Mouse (Mus musculus): ENCODE data around the gene Vasn. TPM values are rescaled to one million over a fixed set of nuclear protein-coding genes. Genes with fewer than 3 reads are reported as not detected.
A peak's percentile ranks its signal among the peaks of the same experiment; 100 is the strongest.

The Vasn gene
- polyA plus RNA-seq, 1 experiment from 2014 or later, result 9.3 TPM

DNA sequence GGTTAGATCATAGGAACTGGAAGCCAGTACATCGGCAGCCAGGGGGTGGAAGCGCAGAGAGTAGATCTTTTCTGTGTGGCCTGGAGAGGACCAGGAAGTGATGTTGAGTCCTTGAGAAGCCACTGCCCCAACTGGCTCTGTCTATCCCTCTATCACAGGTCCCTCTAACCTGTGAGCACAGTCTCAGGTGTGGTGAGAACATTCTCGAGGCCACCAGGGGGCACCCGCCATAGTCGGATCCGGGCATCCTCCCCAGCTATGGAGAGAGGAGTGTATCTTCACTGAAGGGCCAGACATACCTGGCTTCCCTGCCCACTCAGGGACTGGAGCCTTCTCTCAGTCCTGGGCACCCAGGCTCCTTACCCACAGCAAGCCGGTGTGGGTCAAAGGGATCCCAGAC lies 7.7 kb upstream of the Vasn start:
- H3K27me3 ChIP-seq (replicated peaks; ENCODE audit: control insufficient read depth, insufficient read depth, low read length), result no peaks in the 10 kb centered on the region
- H3K4me1 ChIP-seq (replicated peaks; ENCODE audit: control insufficient read depth, insufficient read depth, low read length), result 0 out of 2 replicates have a peak, but pooled peaks cover 2% of the 10 kb centered on the region
- no peaks in the 10 kb centered on the region for H3K9me3 ChIP-seq (ENCODE audit: control insufficient read depth, low read length)
- H3K27ac ChIP-seq (ENCODE audit: low read depth, low read length), result no peak overlapping the region
- no peak overlapping the region for H3K9ac ChIP-seq (ENCODE audit: low read depth, low read length)
- H3K4me2 ChIP-seq, result no peak overlapping the region
- H3K4me3 ChIP-seq (ENCODE audit: low read depth, low read length), result no peak overlapping the region
- no peak for DNase-seq (ENCODE audit: low spot score)
- no peak for ATAC-seq (replicated peaks; ENCODE audit: low FRiP score)
- 50% methylated on average over 7 of the region's 7 CpGs for WGBS
- H3K36me3 ChIP-seq (ENCODE audit: control insufficient read depth, insufficient read depth, low read length), result peaks cover 2% of the 10 kb centered on the region; the same call in 1 of the 2 replicates

DNA sequence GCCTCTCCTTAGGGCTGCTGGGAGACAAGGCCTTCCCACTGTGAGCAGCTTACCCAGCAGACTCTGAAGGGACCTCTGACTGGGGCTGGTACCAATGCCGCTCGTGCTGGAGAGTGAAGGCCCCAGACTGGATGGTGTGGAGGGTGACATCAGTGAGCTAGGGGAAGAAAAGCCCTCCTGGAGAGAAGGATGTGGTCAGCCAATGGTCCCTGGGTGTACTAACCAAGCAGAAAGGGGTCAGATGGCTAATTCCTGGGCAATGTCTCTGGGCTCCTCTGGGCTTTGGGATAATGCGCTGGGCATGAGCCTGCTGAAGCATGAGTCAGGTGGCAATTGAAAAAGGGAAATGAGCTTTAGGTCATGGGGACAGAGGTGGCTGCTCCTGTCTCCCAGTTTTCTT lies 6.1 kb upstream of the Vasn start:
- 95% methylated on average over 3 of the region's 3 CpGs for WGBS
- Histone ChIP-seq H3K27me3 (replicated peaks; ENCODE audit: control insufficient read depth, insufficient read depth, low read length) (no peaks in the 10 kb centered on the region), H3K4me3 (ENCODE audit: low read depth, low read length) (no peak overlapping the region), H3K9me3 (ENCODE audit: control insufficient read depth, low read length) (no peaks in the 10 kb centered on the region), H3K9ac (ENCODE audit: low read depth, low read length) (no peak overlapping the region), H3K36me3 (ENCODE audit: control insufficient read depth, insufficient read depth, low read length) (peaks cover 2% of the 10 kb centered on the region; the same call in 1 of the 2 replicates), H3K27ac (ENCODE audit: low read depth, low read length) (no peak overlapping the region), H3K4me1 (replicated peaks; ENCODE audit: control insufficient read depth, insufficient read depth, low read length) (0 out of 2 replicates have a peak, but pooled peaks cover 4% of the 10 kb centered on the region), H3K4me2 (no peak overlapping the region)
- DNase-seq (ENCODE audit: low spot score), result no peak
- no peak for ATAC-seq (replicated peaks; ENCODE audit: low FRiP score)

DNA sequence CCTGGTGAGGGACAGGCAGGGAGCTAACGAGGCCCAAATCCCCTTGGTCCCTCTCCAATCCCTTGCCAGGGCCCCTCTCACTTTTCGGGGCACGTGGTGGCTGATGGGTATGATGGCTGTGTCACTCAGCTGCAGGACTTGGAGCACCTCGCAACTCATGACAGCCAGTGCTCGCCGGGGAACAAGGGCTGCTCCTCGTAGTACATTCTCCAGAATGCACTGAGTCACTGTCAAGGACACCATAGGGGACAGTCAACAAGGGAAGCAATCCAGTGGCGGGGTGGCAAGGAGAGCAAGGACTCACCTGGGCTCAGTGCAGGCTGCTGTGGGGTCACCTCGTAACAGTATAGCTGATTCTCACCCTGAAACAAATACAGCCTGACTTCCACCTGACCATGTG lies 5.1 kb upstream of the Vasn start:
- DNase-seq (ENCODE audit: low spot score) (no peak), ATAC-seq (replicated peaks; ENCODE audit: low FRiP score) (no peak)
- Histone ChIP-seq H3K4me1 (replicated peaks; ENCODE audit: control insufficient read depth, insufficient read depth, low read length) (peaks cover 4% of the 10 kb centered on the region; the same call in 1 of the 2 replicates), H3K27me3 (replicated peaks; ENCODE audit: control insufficient read depth, insufficient read depth, low read length) (no peaks in the 10 kb centered on the region), H3K9ac (ENCODE audit: low read depth, low read length) (no peak overlapping the region), H3K4me3 (ENCODE audit: low read depth, low read length) (no peak overlapping the region), H3K27ac (ENCODE audit: low read depth, low read length) (no peak overlapping the region), H3K4me2 (no peak overlapping the region), H3K9me3 (ENCODE audit: control insufficient read depth, low read length) (no peaks in the 10 kb centered on the region), H3K36me3 (ENCODE audit: control insufficient read depth, insufficient read depth, low read length) (peaks cover 2% of the 10 kb centered on the region; the same call in 1 of the 2 replicates)
- 80% methylated on average over 9 of the region's 9 CpGs for WGBS

DNA sequence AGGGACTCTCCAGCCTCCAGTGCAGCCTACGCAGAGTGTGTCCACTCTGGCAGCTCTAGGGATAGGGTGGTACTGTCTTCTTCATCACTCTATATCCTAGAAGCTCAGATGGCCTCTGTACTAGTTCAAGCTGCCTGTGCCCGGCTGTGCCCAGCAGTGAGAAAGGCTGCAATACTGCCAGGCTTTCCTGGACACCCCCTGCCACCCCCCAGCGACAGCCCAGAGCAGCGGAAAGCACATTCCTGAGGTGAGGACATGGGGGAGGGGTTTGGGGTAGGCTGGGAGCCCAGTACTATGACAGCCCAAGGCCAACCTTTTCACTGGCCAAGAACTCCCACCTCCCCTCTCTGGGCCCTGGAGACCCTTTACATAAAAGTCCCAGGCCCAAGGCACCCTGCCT lies 4.0 kb upstream of the Vasn start:
- peaks cover 2% of the 10 kb centered on the region; the same call in 1 of the 2 replicates for H3K36me3 ChIP-seq (ENCODE audit: control insufficient read depth, insufficient read depth, low read length)

DNA sequence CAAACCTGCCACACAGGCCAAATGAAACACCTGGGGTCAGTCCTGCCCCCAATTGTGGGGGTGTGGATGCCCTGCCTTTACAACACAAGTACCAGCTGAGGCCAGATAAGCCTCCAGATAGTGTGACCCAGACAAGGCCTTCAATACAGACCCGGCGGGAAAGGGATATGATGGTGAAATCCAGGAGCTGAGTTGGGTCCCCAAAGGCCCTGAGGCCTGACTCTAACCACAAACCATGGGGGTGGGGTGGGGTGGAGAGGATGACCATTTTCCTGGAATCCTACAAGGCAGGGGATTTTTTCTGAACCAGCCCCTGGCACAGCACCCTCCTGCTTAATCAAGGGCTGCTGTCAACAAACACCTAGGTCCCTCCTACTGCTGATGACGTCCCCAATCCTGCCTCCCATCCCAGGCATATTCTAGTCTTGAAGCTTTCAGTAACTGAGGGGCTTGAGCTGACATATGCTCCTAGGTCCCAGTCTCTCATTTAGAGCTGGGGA lies 800 bp upstream of the Vasn start:
- DNase-seq (ENCODE audit: low spot score), result no peak
- no peak for ATAC-seq (replicated peaks; ENCODE audit: low FRiP score)
- no peak overlapping the region for H3K4me2 ChIP-seq
- 83% methylated on average over 3 of the region's 3 CpGs for WGBS
- no peak overlapping the region for H3K4me3 ChIP-seq (ENCODE audit: low read depth, low read length)
- H3K9ac ChIP-seq (ENCODE audit: low read depth, low read length), result no peak overlapping the region
- no peak overlapping the region for H3K27ac ChIP-seq (ENCODE audit: low read depth, low read length)
- peaks cover 2% of the 10 kb centered on the region; the same call in 1 of the 2 replicates for H3K36me3 ChIP-seq (ENCODE audit: control insufficient read depth, insufficient read depth, low read length)
- H3K4me1 ChIP-seq (replicated peaks; ENCODE audit: control insufficient read depth, insufficient read depth, low read length), result peaks cover 33% of the 10 kb centered on the region
- H3K27me3 ChIP-seq (replicated peaks; ENCODE audit: control insufficient read depth, insufficient read depth, low read length), result no peaks in the 10 kb centered on the region
- no peaks in the 10 kb centered on the region for H3K9me3 ChIP-seq (ENCODE audit: control insufficient read depth, low read length)

More for the DNA sequence above, 4.0 kb upstream of the Vasn start:
- Histone ChIP-seq H3K9me3 (ENCODE audit: control insufficient read depth, low read length) (no peaks in the 10 kb centered on the region), H3K4me2 (no peak overlapping the region), H3K4me1 (replicated peaks; ENCODE audit: control insufficient read depth, insufficient read depth, low read length) (peaks cover 12% of the 10 kb centered on the region), H3K27ac (ENCODE audit: low read depth, low read length) (no peak overlapping the region), H3K9ac (ENCODE audit: low read depth, low read length) (no peak overlapping the region), H3K27me3 (replicated peaks; ENCODE audit: control insufficient read depth, insufficient read depth, low read length) (no peaks in the 10 kb centered on the region), H3K4me3 (ENCODE audit: low read depth, low read length) (no peak overlapping the region)
- ATAC-seq (replicated peaks; ENCODE audit: low FRiP score) (no peak), DNase-seq (ENCODE audit: low spot score) (no peak)
- WGBS, result 71% methylated on average over 4 of the region's 4 CpGs

DNA sequence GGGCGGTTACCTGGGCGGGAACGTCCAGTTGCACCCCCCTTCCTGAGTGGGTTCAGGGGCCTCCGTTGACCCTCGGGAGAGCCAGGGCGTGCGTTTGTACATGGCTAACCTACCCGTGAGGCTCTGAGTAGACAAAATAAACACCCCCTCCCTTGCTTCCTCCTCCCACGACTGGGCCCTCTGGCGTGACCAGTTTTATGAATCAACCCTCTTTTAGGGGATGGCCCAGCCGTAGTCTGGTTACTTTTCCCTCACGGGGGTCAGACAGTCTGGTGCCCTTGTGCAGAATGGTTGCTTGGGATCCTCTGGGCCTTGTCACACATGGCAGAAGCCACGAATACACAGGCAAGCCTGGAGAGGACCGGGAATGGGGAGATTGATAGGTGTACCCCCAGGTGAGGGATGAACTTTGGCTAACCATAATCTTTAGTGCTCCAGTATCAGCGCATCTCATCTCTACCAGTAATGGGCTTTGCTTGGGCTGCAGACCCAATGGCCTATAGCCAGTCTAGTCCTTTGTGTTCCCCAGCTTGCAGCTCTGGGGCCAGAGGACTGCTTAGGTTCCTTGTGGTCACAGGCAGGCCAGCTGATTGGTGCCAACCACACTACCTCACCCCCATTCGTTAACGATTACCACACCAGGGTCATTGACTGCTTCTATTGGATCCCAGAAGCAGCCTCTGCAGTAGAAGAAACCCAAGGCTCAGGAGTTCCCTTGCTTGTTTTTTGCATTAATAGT lies 695 bp downstream of the Vasn start:
- no peaks in the 10 kb centered on the region for H3K9me3 ChIP-seq (ENCODE audit: control insufficient read depth, low read length)
- H3K4me1 ChIP-seq (replicated peaks; ENCODE audit: control insufficient read depth, insufficient read depth, low read length), result peaks cover 33% of the 10 kb centered on the region
- H3K4me3 ChIP-seq (ENCODE audit: low read depth, low read length), result peak overlapping the region; percentile 79
- H3K36me3 ChIP-seq (ENCODE audit: control insufficient read depth, insufficient read depth, low read length), result no peaks in the 10 kb centered on the region
- 12% methylated on average over 17 of the region's 17 CpGs for WGBS
- H3K9ac ChIP-seq (ENCODE audit: low read depth, low read length), result peak overlapping the region; percentile 69
- no peaks in the 10 kb centered on the region for H3K27me3 ChIP-seq (replicated peaks; ENCODE audit: control insufficient read depth, insufficient read depth, low read length)
- ATAC-seq (replicated peaks; ENCODE audit: low FRiP score) (peak; percentile 35), DNase-seq (ENCODE audit: low spot score) (no peak)
- peak overlapping the region; percentile 97 for H3K4me2 ChIP-seq
- peak overlapping the region; percentile 72 for H3K27ac ChIP-seq (ENCODE audit: low read depth, low read length)

DNA sequence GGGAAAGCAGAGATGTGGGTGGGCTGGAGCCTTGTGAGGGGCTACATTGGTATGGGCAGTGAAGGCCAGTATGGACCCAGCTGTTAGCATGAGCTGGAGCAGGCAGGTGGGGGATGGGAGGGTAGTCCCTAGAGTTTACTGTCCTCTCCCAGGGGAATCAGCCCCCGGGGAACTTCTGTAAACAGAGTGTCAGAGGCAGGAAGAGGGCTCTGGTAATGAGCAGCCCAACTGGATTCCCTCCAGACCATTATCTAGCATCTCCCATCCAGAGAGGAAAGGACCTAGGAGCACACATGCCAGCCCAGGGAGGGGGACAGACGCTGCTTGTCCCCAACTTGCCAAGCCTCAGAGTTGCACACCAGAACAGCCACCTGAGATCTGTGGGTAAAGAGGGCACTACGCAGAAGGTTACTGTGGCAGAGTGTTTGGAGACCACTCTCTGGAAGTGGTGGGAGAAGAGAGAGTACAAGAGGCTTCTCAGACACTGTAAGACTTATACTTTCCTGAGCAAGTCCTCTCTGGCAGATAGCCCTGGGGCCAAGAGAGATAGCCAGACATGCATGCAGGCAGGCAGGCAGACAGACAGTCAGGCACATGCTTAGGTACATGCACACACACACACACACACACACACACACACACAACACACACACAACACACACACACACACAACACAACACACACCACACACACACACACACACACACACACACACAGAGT lies 1.5 kb downstream of the Vasn start:
- Histone ChIP-seq H3K27me3 (replicated peaks; ENCODE audit: control insufficient read depth, insufficient read depth, low read length) (no peaks in the 10 kb centered on the region), H3K4me2 (peak overlapping the region; percentile 97), H3K9me3 (ENCODE audit: control insufficient read depth, low read length) (no peaks in the 10 kb centered on the region), H3K27ac (ENCODE audit: low read depth, low read length) (peak overlapping the region; percentile 72), H3K4me1 (replicated peaks; ENCODE audit: control insufficient read depth, insufficient read depth, low read length) (peaks cover 35% of the 10 kb centered on the region), H3K4me3 (ENCODE audit: low read depth, low read length) (peak overlapping the region; percentile 79), H3K9ac (ENCODE audit: low read depth, low read length) (peak overlapping the region; percentile 69), H3K36me3 (ENCODE audit: control insufficient read depth, insufficient read depth, low read length) (no peaks in the 10 kb centered on the region)
- 26% methylated on average over 3 of the region's 3 CpGs for WGBS
- ATAC-seq (replicated peaks; ENCODE audit: low FRiP score) (no peak), DNase-seq (ENCODE audit: low spot score) (no peak)

DNA sequence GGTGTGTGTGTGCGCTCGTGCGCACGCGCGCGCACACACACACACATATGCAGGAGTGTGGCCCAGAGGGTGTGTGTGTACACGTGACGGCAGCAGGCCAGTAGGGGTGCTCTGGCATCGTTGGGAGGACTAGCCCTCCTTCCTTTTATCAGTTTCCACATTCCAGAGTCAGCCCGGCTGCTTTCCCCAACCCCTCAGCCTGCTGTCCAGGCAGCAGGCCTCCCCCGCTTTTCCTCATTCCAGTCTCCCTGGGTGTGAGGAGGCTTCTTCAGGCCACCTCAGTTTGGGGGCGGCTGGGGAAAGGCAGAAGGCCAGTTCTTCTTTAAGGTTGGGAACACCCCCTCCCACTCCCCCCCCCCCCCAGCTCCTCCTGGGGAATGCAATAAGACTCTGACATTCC lies 2.4 kb downstream of the Vasn start:
- H3K9ac ChIP-seq (ENCODE audit: low read depth, low read length), result no peak overlapping the region
- H3K4me2 ChIP-seq, result peak overlapping the region; percentile 97
- no peak overlapping the region for H3K4me3 ChIP-seq (ENCODE audit: low read depth, low read length)
- no peaks in the 10 kb centered on the region for H3K27me3 ChIP-seq (replicated peaks; ENCODE audit: control insufficient read depth, insufficient read depth, low read length)
- no peaks in the 10 kb centered on the region for H3K9me3 ChIP-seq (ENCODE audit: control insufficient read depth, low read length)
- peaks cover 36% of the 10 kb centered on the region for H3K4me1 ChIP-seq (replicated peaks; ENCODE audit: control insufficient read depth, insufficient read depth, low read length)
- no peaks in the 10 kb centered on the region for H3K36me3 ChIP-seq (ENCODE audit: control insufficient read depth, insufficient read depth, low read length)
- WGBS, result 54% methylated on average over 13 of the region's 13 CpGs
- no peak for DNase-seq (ENCODE audit: low spot score)
- H3K27ac ChIP-seq (ENCODE audit: low read depth, low read length), result peak overlapping the region; percentile 28; the same call in 1 of the 2 replicates
- ATAC-seq (replicated peaks; ENCODE audit: low FRiP score), result no peak

All from liver, embryonic 11.5 days (tissue).